Mouse (Mus musculus) CD4-positive, CD25-positive, alpha-beta regulatory T cell, adult 2 months (primary cell): ENCODE data around the gene Olfr1305.

Source experiments
- DNase-seq: peaks from one replicate; pipeline ENCODE4 v3.0.0-alpha.2; 2012; ENCODE audit warnings: low read depth, low spot score

The Olfr1305 gene

GRCm38 (mm10) chr2:111877049-111877448 lies at the start of gene Olfr1305:
Gene Olfr1305, minus strand, starts transcription at chr2:111877149.
- DNase-seq: no peak

DNA sequence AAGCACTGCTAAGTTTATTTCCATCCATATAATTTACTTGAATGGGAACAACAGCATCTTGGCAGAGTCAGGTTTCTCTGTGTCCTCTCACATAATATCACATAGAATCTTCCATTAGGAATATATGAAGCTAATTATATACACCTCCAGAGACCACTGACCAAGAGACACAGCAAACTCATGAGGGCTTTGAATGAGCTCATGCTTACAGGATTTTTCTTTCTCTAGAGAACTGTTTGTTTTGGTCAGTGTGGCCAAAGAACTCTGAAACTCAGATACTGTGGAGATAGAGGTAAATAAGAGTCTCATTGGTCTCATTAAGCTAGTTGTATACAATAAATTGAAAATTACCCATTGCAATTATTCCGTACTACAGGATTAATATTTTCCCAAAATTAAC lies 39.2 kb upstream of the Olfr1305 start, which contains the start of gene Olfr1306:
Gene Olfr1306 (minus strand): TSS at position 101 of the 400 bp plus-strand sequence.
- no peak for DNase-seq

GRCm38 (mm10) chr2:111820240-111820639 lies 56.7 kb downstream of the Olfr1305 start, which contains the start of gene Olfr1303:
Gene Olfr1303, minus strand, starts transcription at chr2:111820340.
- DNase-seq: no peak
